11 mouse cellular contexts compared by ENCODE assay signal in the genomic region with DNA sequence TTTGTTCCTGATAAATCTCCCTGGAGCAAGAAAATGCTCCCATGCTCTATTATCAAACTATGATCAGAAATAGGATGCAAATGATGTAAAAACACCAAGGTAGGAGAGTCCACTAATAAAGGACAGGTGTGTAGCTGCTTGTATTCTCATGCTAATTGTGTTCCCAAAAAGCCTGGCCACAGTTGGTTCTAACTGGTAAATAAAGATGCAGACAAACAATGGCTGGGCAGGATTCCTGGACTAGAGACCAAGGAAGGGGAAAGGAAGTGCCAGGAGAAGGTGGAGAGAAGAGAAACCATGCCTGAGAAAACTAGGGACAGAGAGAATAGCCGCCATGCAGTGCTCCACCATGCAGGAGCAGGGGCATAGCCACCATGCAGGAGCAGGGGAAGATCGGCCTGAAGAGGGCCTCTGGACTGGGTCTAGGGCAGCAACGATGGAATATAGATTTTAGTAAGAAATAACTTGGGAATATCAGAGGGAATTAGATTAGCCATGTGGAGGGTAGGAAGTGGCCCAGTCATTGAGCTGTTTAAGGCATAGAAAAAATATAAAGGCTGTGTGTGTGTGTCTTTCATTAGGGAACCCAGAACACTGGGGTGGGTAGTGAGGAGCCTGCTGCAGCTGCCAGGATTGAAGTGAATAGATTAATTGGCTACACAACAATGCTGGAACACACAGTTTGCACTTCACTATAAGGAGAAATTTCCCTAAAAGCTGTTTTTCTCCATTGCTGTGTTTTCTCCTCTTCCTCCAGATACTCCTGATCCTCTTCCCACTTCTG.
"Had no signal": no experiment of that assay in that cellular context is flagged by ENCODE, and none has a peak within 500 bp of the region (broad histone marks: within the 10 kb centered on the region; RNA-seq: fewer than 3 reads in every experiment).

No protein-coding gene starts in this region.

- H3K27me3 ChIP-seq: kidney, embryonic 15.5 days; limb, embryonic 13.5 days; neural tube, embryonic 15.5 days had no signal

- H3K9ac ChIP-seq: kidney, embryonic 15.5 days; limb, embryonic 13.5 days; liver, embryonic 14.5 days; neural tube, embryonic 15.5 days had no signal

- H3K4me1 ChIP-seq: kidney, embryonic 15.5 days; neural tube, embryonic 15.5 days had no signal

- H3K4me3 ChIP-seq: kidney, embryonic 15.5 days; limb, embryonic 13.5 days; myocyte; neural tube, embryonic 15.5 days had no signal

- H3K36me3 ChIP-seq: kidney, embryonic 15.5 days; limb, embryonic 13.5 days; neural tube, embryonic 15.5 days had no signal

- H3K4me2 ChIP-seq: kidney, embryonic 15.5 days; limb, embryonic 13.5 days; neural tube, embryonic 15.5 days had no signal

- H3K9me3 ChIP-seq: kidney, embryonic 15.5 days; limb, embryonic 13.5 days; neural tube, embryonic 15.5 days had no signal

- H3K27ac ChIP-seq: kidney, embryonic 15.5 days; liver, embryonic 14.5 days had no signal

- DNase-seq: kidney, postnatal 14 days; lung, adult 18-20 months; lung, postnatal 36 days; midbrain, embryonic 14.5 days; thymus, adult 18-20 months; thymus, postnatal 14 days had no signal
